In the genomic region with DNA sequence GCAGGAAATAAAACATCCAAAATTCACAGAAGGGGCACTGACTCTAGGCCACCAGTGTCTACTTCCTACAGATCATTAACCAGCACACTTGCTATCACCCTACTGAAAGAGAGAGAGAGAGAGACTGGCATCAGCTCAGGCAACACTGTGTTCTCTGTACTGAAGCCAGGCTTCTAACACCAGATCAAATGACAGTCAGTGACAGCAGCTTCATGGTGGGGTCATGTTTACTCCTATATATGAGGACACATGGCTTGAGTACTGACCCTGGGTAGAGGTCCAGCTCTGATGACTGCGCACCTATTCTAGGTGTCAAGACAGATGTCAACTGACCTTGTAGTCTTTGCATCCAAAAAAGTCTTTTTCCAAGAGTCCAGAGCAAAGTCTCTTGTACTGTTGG, we compare ENCODE assay signal across 16 mouse cellular contexts. TPM values are rescaled to one million over a fixed set of nuclear protein-coding genes. Genes with fewer than 3 reads are reported as not detected.
DNase-seq lines count a peak whose midpoint lies in the region; ATAC-seq and TF ChIP-seq lines count a peak whose summit lies in the region.
"Had no signal": no experiment of that assay in that cellular context is flagged by ENCODE, and none has a peak within 500 bp of the region (broad histone marks: within the 10 kb centered on the region; RNA-seq: fewer than 3 reads in every experiment).

No protein-coding gene starts in this region.

- H3K9ac ChIP-seq in heart, embryonic 14.5 days (ENCODE audit: low read length): no peak overlapping the region
- H3K9ac ChIP-seq in heart, embryonic 12.5 days: no peak overlapping the region
- no peak overlapping the region for H3K9ac ChIP-seq in limb, embryonic 13.5 days
- H3K9ac ChIP-seq in heart, embryonic 15.5 days: no peak overlapping the region
- H3K9ac ChIP-seq: forebrain, embryonic 13.5 days; liver, embryonic 15.5 days; midbrain, embryonic 15.5 days; stomach, embryonic 15.5 days had no signal

- no peak for ATAC-seq in heart, embryonic 14.5 days (ENCODE audit: insufficient number of reproducible peaks, insufficient read depth, low FRiP score, low read depth)
- no peak for ATAC-seq in heart, embryonic 12.5 days (ENCODE audit: insufficient number of reproducible peaks, low FRiP score)
- ATAC-seq in limb, embryonic 13.5 days (ENCODE audit: low FRiP score, low read depth): no peak
- ATAC-seq in heart, embryonic 15.5 days (replicated peaks; ENCODE audit: insufficient number of reproducible peaks, insufficient read depth, low FRiP score, low read depth): no peak
- ATAC-seq: forebrain, embryonic 13.5 days; midbrain, embryonic 15.5 days had no signal

- H3K4me1 ChIP-seq in heart, embryonic 14.5 days (ENCODE audit: control insufficient read depth in 2 of 2, insufficient read depth in 2 of 2, low read length in 2 of 2): peaks cover 4 to 30% of the 10 kb centered on the region in 2 experiments
- peaks cover 27% of the 10 kb centered on the region for H3K4me1 ChIP-seq in heart, embryonic 12.5 days (replicated peaks)
- H3K4me1 ChIP-seq in limb, embryonic 13.5 days: peaks cover 8% of the 10 kb centered on the region
- H3K4me1 ChIP-seq in limb, embryonic 10.5 days: peaks cover 17% of the 10 kb centered on the region
- H3K4me1 ChIP-seq in heart, embryonic 15.5 days (replicated peaks): peaks cover 24% of the 10 kb centered on the region

- no peaks in the 10 kb centered on the region for H3K27me3 ChIP-seq in heart, embryonic 14.5 days (ENCODE audit: control insufficient read depth, insufficient read depth, low read length)
- H3K27me3 ChIP-seq in heart, embryonic 12.5 days (replicated peaks): no peaks in the 10 kb centered on the region
- H3K27me3 ChIP-seq in limb, embryonic 13.5 days: no peaks in the 10 kb centered on the region
- 0 out of 2 replicates have a peak, but pooled peaks cover 3% of the 10 kb centered on the region for H3K27me3 ChIP-seq in limb, embryonic 10.5 days (ENCODE audit: low read depth, poor library complexity, severe bottlenecking)
- no peaks in the 10 kb centered on the region for H3K27me3 ChIP-seq in heart, embryonic 15.5 days
- H3K27me3 ChIP-seq in myocyte (ENCODE audit: control insufficient read depth, insufficient read depth, insufficient read length): no peaks in the 10 kb centered on the region
- H3K27me3 ChIP-seq: liver, embryonic 15.5 days; midbrain, embryonic 15.5 days; neural tube, embryonic 13.5 days; stomach, embryonic 15.5 days had no signal

- H3K36me3 ChIP-seq in heart, embryonic 14.5 days (ENCODE audit: control insufficient read depth, insufficient read depth, low read length): peaks cover 5% of the 10 kb centered on the region; the same call in 1 of the 2 replicates
- no peaks in the 10 kb centered on the region for H3K36me3 ChIP-seq in heart, embryonic 12.5 days
- H3K36me3 ChIP-seq in limb, embryonic 13.5 days: no peaks in the 10 kb centered on the region
- H3K36me3 ChIP-seq in limb, embryonic 10.5 days: no peaks in the 10 kb centered on the region
- H3K36me3 ChIP-seq in heart, embryonic 15.5 days: no peaks in the 10 kb centered on the region
- H3K36me3 ChIP-seq in myocyte (ENCODE audit: control insufficient read depth, insufficient read depth): no peaks in the 10 kb centered on the region
- H3K36me3 ChIP-seq: liver, embryonic 15.5 days; midbrain, embryonic 15.5 days; neural tube, embryonic 13.5 days; stomach, embryonic 15.5 days had no signal

- 96% methylated on average over 1 of the region's 1 CpGs for WGBS in heart, embryonic 14.5 days
- WGBS in heart, embryonic 12.5 days: 97% methylated on average over 1 of the region's 1 CpGs
- WGBS in limb, embryonic 13.5 days: 94% methylated on average over 1 of the region's 1 CpGs
- 86% methylated on average over 1 of the region's 1 CpGs for WGBS in limb, embryonic 10.5 days
- WGBS in heart, embryonic 15.5 days: 100% methylated on average over 1 of the region's 1 CpGs

- H3ac ChIP-seq in myocyte (ENCODE audit: control insufficient read depth, insufficient read length): no peak overlapping the region

- no peak for DNase-seq in limb, embryonic 10.5 days (ENCODE audit: low spot score)
- DNase-seq in ovary, adult 18-20 months (ENCODE audit: low spot score): no peak
- DNase-seq: cerebellum, adult 11 months; lung, postnatal 4 days; thymus, postnatal 14 days had no signal

- H3K27ac ChIP-seq in heart, embryonic 14.5 days (replicated peaks in 1 of 2; ENCODE audit: control insufficient read depth in 1 of 2, insufficient read depth in 1 of 2, low read depth in 2 of 2, low read length in 2 of 2): no peak overlapping the region
- no peak overlapping the region for H3K27ac ChIP-seq in heart, embryonic 12.5 days (ENCODE audit: poor library complexity, severe bottlenecking)
- no peak overlapping the region for H3K27ac ChIP-seq in limb, embryonic 13.5 days
- H3K27ac ChIP-seq in limb, embryonic 10.5 days: no peak overlapping the region
- no peak overlapping the region for H3K27ac ChIP-seq in heart, embryonic 15.5 days
- H3K27ac ChIP-seq: forebrain, embryonic 13.5 days; left cerebral cortex, adult 2 months; liver, embryonic 15.5 days; midbrain, embryonic 15.5 days; neural tube, embryonic 13.5 days; stomach, embryonic 15.5 days had no signal

- no peak for TF ChIP-seq POLR2A in myocyte (IDR thresholded peaks at IDR 0.05; ENCODE audit: insufficient read length, low read depth)

- H3K9me3 ChIP-seq in heart, embryonic 14.5 days (ENCODE audit: control insufficient read depth, low read length): no peaks in the 10 kb centered on the region
- H3K9me3 ChIP-seq in heart, embryonic 12.5 days (replicated peaks): no peaks in the 10 kb centered on the region
- H3K9me3 ChIP-seq in limb, embryonic 13.5 days: no peaks in the 10 kb centered on the region
- no peaks in the 10 kb centered on the region for H3K9me3 ChIP-seq in limb, embryonic 10.5 days (replicated peaks)
- no peaks in the 10 kb centered on the region for H3K9me3 ChIP-seq in heart, embryonic 15.5 days (replicated peaks)
- H3K9me3 ChIP-seq: forebrain, embryonic 13.5 days; liver, embryonic 15.5 days; midbrain, embryonic 15.5 days; neural tube, embryonic 13.5 days; stomach, embryonic 15.5 days had no signal

- H3K4me3 ChIP-seq in heart, embryonic 14.5 days (ENCODE audit: control insufficient read depth in 1 of 2, insufficient read depth in 1 of 2, low read depth in 1 of 2, low read length in 2 of 2): no peak overlapping the region
- no peak overlapping the region for H3K4me3 ChIP-seq in heart, embryonic 12.5 days
- no peak overlapping the region for H3K4me3 ChIP-seq in limb, embryonic 13.5 days
- no peak overlapping the region for H3K4me3 ChIP-seq in limb, embryonic 10.5 days
- no peak overlapping the region for H3K4me3 ChIP-seq in heart, embryonic 15.5 days
- H3K4me3 ChIP-seq in myocyte: peak overlapping the region; percentile 43

- peak overlapping the region; percentile 79; the same call in 1 of the 2 replicates for H3K4me2 ChIP-seq in heart, embryonic 14.5 days (ENCODE audit: low read length)
- H3K4me2 ChIP-seq in heart, embryonic 12.5 days: no peak overlapping the region; the same call in 1 of the 2 replicates
- 0 out of 2 replicates have a peak overlapping the region, but pooled peaks have one; percentile 91 for H3K4me2 ChIP-seq in limb, embryonic 13.5 days (replicated peaks)
- H3K4me2 ChIP-seq in heart, embryonic 15.5 days: peak overlapping the region; percentile 78
- peak overlapping the region; percentile 1 for H3K4me2 ChIP-seq in myocyte (ENCODE audit: low read depth)

- no peaks in the 10 kb centered on the region for H3K79me2 ChIP-seq in myocyte (ENCODE audit: control insufficient read depth, insufficient read depth)

TF ChIP-seq in myocyte, 11 proteins besides CTCF, POLR2A, EP300 and RAD21:
- no peak for TF ChIP-seq MYOD1 (IDR thresholded peaks at IDR 0.05; ENCODE audit: control insufficient read depth in 1 of 3, insufficient read length in 2 of 3, low read depth in 2 of 3)
- TF ChIP-seq TCF12 (IDR thresholded peaks at IDR 0.05; ENCODE audit: insufficient read depth, poor library complexity, severe bottlenecking): no peak
- no peak for TF ChIP-seq E2F4 (IDR thresholded peaks at IDR 0.05; ENCODE audit: insufficient read depth)
- TF ChIP-seq TCF3 (IDR thresholded peaks at IDR 0.05; ENCODE audit: insufficient read length, low read depth): no peak
- TF ChIP-seq REST (IDR thresholded peaks at IDR 0.05; ENCODE audit: insufficient read depth, insufficient read length): no peak

RNA-seq across cellular contexts. Expression of gene C2cd2, which starts 41.8 kb away (rescaled TPM):
- polyA plus RNA-seq in heart, embryonic 14.5 days (2014; fragmentation: Nextera tagmentation; extraction: Ambion mirVana): 16.4 and 18.9 TPM in 2 replicates
- polyA plus RNA-seq in heart, embryonic 12.5 days (2016; fragmentation: Nextera tagmentation; extraction: Ambion mirVana): 19.3 and 21.2 TPM in 2 replicates
- polyA plus RNA-seq in limb, embryonic 13.5 days (2015; fragmentation: Nextera tagmentation; extraction: Ambion mirVana): 12.4 and 15.3 TPM in 2 replicates
- polyA plus RNA-seq in limb, embryonic 10.5 days (2016; fragmentation: Nextera tagmentation; extraction: Ambion mirVana): 12.3 and 14.8 TPM in 2 replicates
- 15.2 and 18.5 TPM in 2 replicates for polyA plus RNA-seq in heart, embryonic 15.5 days (2015; fragmentation: Nextera tagmentation; extraction: Ambion mirVana)
- polyA plus RNA-seq in myocyte (2012; fragmentation: generic; extraction: Trizol): 4.9 TPM

RNA-seq across cellular contexts. Expression of gene Zbtb21, which starts 41.8 kb away (rescaled TPM):
- 8.4 and 8.7 TPM in 2 replicates for polyA plus RNA-seq in heart, embryonic 14.5 days (2014; fragmentation: Nextera tagmentation; extraction: Ambion mirVana)
- 11.0 and 11.7 TPM in 2 replicates for polyA plus RNA-seq in heart, embryonic 12.5 days (2016; fragmentation: Nextera tagmentation; extraction: Ambion mirVana)
- polyA plus RNA-seq in limb, embryonic 13.5 days (2015; fragmentation: Nextera tagmentation; extraction: Ambion mirVana): 13.1 and 15.6 TPM in 2 replicates
- polyA plus RNA-seq in limb, embryonic 10.5 days (2016; fragmentation: Nextera tagmentation; extraction: Ambion mirVana): 14.4 TPM in 2 replicates
- polyA plus RNA-seq in heart, embryonic 15.5 days (2015; fragmentation: Nextera tagmentation; extraction: Ambion mirVana): 6.4 and 7.4 TPM in 2 replicates
- 13.9 TPM for polyA plus RNA-seq in myocyte (2012; fragmentation: generic; extraction: Trizol)
